Mouse (Mus musculus) MEL (cell line): ENCODE measurements around the gene Zfp335. TPM values are rescaled to one million over a fixed set of nuclear protein-coding genes. Genes with fewer than 3 reads are reported as not detected.

ENCODE experiments used
- DNase-seq: peaks from one replicate; pipeline ENCODE4 v3.0.0; 2011; ENCODE audit warnings: low read depth, low spot score
- H3K27ac ChIP-seq: 2 replicates; pipeline ENCODE4 v1.5.1; 2012; ENCODE audit warnings: low read depth, mild to moderate bottlenecking, control low read depth, low read length, moderate library complexity; ENCODE audit not compliant: control insufficient read depth
- H3K27me3 ChIP-seq, 2 experiments: fragments of 150-350 bp in 1 of 2; sonication (generic) in 1 of 2; 2 replicates each; pipeline ENCODE4 v1.6.1; 2012; ENCODE audit warnings: low read length in 2 of 2, mild to moderate bottlenecking in 2 of 2, improper control_type of control experiment in 1 of 2, moderate library complexity in 1 of 2; ENCODE audit not compliant: insufficient read depth in 2 of 2, control insufficient read depth in 1 of 2
- H3K36me3 ChIP-seq, 2 experiments: 2 replicates each; pipeline ENCODE4 v1.6.1; 2012 to 2014; ENCODE audit warnings: low read length in 2 of 2, improper control_type of control experiment in 1 of 2, inconsistent platforms in 1 of 2, mild to moderate bottlenecking in 1 of 2; ENCODE audit not compliant: insufficient read depth in 2 of 2, control insufficient read depth in 1 of 2
- H3K4me1 ChIP-seq, 2 experiments: fragments of 150-350 bp in 1 of 2; sonication (generic) in 1 of 2; 2 replicates each; pipeline ENCODE4 v1.6.1; 2012; ENCODE audit warnings: low read length in 2 of 2, improper control_type of control experiment in 1 of 2, mild to moderate bottlenecking in 1 of 2; ENCODE audit not compliant: insufficient read depth in 2 of 2, control insufficient read depth in 1 of 2
- H3K4me3 ChIP-seq, 2 experiments: fragments of 150-350 bp in 1 of 2; sonication (generic) in 1 of 2; 2 replicates each; pipeline ENCODE4 v1.5.1; 2012; ENCODE audit warnings: low read depth in 2 of 2, low read length in 2 of 2, mild to moderate bottlenecking in 2 of 2, moderate library complexity in 2 of 2, control low read depth in 1 of 2, improper control_type of control experiment in 1 of 2; ENCODE audit not compliant: control insufficient read depth in 1 of 2, insufficient read depth in 1 of 2
- H3K79me2 ChIP-seq: 2 replicates; pipeline ENCODE4 v1.6.1; 2012; ENCODE audit warnings: mild to moderate bottlenecking, low read length, moderate library complexity; ENCODE audit not compliant: control insufficient read depth, poor library complexity, insufficient read depth
- H3K9ac ChIP-seq: 2 replicates; pipeline ENCODE4 v1.6.1; 2012; ENCODE audit warnings: low read depth, mild to moderate bottlenecking, control low read depth, low read length, moderate library complexity; ENCODE audit not compliant: control insufficient read depth, poor library complexity, severe bottlenecking
- H3K9me3 ChIP-seq: fragments of 150-350 bp; sonication (generic); replicated peaks from 2 replicates; pipeline ENCODE4 v1.6.1; 2012; ENCODE audit warnings: mild to moderate bottlenecking, low read length, improper control_type of control experiment, moderate library complexity; ENCODE audit not compliant: insufficient read depth
- CHD2 ChIP-seq: IDR thresholded peaks from 2 replicates; pipeline ENCODE4 v1.6.1; 2011; ENCODE audit warnings: low read length, improper control_type of control experiment
- CTCF ChIP-seq, 3 experiments: IDR thresholded peaks in 2 of 3; conservative IDR thresholded peaks in 1 of 3; 2 replicates each; pipeline ENCODE4 v1.5.1; 2011 to 2012; ENCODE audit warnings: low read length in 3 of 3, low read depth in 2 of 3, mild to moderate bottlenecking in 2 of 3, improper control_type of control experiment in 1 of 3, inconsistent platforms in 1 of 3, mixed read lengths in 1 of 3, moderate library complexity in 1 of 3; ENCODE audit not compliant: control insufficient read depth in 1 of 3, insufficient read depth in 1 of 3, poor library complexity in 1 of 3, severe bottlenecking in 1 of 3
- E2F4 ChIP-seq: IDR thresholded peaks from 2 replicates; pipeline ENCODE4 v1.6.1; 2011; ENCODE audit warnings: low read depth, low read length, improper control_type of control experiment, borderline replicate concordance
- ELF1 ChIP-seq: IDR thresholded peaks from 2 replicates; pipeline ENCODE4 v1.6.1; 2014; ENCODE audit warnings: low read depth, mild to moderate bottlenecking, inconsistent platforms, low read length, improper control_type of control experiment, moderate library complexity
- EP300 ChIP-seq, 2 experiments: IDR thresholded peaks; 2 replicates each; pipeline ENCODE4 v1.6.1; 2011; ENCODE audit warnings: improper control_type of control experiment in 2 of 2, low read length in 2 of 2, low read depth in 1 of 2, mild to moderate bottlenecking in 1 of 2
- ETS1 ChIP-seq: IDR thresholded peaks from 2 replicates; pipeline ENCODE4 v1.6.1; 2012; ENCODE audit warnings: low read depth, mild to moderate bottlenecking, inconsistent platforms, low read length, improper control_type of control experiment, moderate library complexity
- GATA1 ChIP-seq: IDR thresholded peaks from 2 replicates; pipeline ENCODE4 v1.6.1; 2011; ENCODE audit warnings: low read depth, low read length, improper control_type of control experiment
- HCFC1 ChIP-seq: IDR thresholded peaks from 2 replicates; pipeline ENCODE4 v1.6.1; 2012; ENCODE audit warnings: low read depth, mild to moderate bottlenecking, inconsistent platforms, low read length, improper control_type of control experiment, moderate library complexity
- JUND ChIP-seq: IDR thresholded peaks from 2 replicates; pipeline ENCODE4 v1.6.1; 2011; ENCODE audit warnings: low read depth, mild to moderate bottlenecking, improper control_type of control experiment, low read length
- MAFK ChIP-seq: IDR thresholded peaks from 2 replicates; pipeline ENCODE4 v1.6.1; 2011; ENCODE audit warnings: low read depth, mild to moderate bottlenecking, low read length, improper control_type of control experiment, borderline replicate concordance
- MAZ ChIP-seq: IDR thresholded peaks from 2 replicates; pipeline ENCODE4 v1.6.1; 2012; ENCODE audit warnings: low read depth, mild to moderate bottlenecking, inconsistent platforms, low read length, improper control_type of control experiment
- MEF2A ChIP-seq: IDR thresholded peaks from 2 replicates; pipeline ENCODE4 v1.6.1; 2014; ENCODE audit warnings: low read depth, mild to moderate bottlenecking, inconsistent platforms, low read length, improper control_type of control experiment; ENCODE audit not compliant: poor library complexity, insufficient replicate concordance, severe bottlenecking; ENCODE audit errors: extremely low read depth
- MYC ChIP-seq: IDR thresholded peaks from 2 replicates; pipeline ENCODE4 v1.6.1; 2011; ENCODE audit warnings: low read depth, mild to moderate bottlenecking, low read length, improper control_type of control experiment, moderate library complexity
- NRF1 ChIP-seq: IDR thresholded peaks from 2 replicates; pipeline ENCODE4 v1.6.1; 2014; ENCODE audit warnings: low read depth, mild to moderate bottlenecking, inconsistent platforms, low read length, improper control_type of control experiment, moderate library complexity; ENCODE audit not compliant: poor library complexity, insufficient read depth, severe bottlenecking
- POLR2AphosphoS5 ChIP-seq: IDR thresholded peaks from 2 replicates; pipeline ENCODE4 v1.6.1; 2012; ENCODE audit warnings: low read depth, borderline replicate concordance, mild to moderate bottlenecking, inconsistent platforms, low read length, moderate library complexity, mixed read lengths
- RCOR1 ChIP-seq: IDR thresholded peaks from 2 replicates; pipeline ENCODE4 v1.6.1; 2012; ENCODE audit warnings: low read depth, mild to moderate bottlenecking, inconsistent platforms, low read length, improper control_type of control experiment
- SMC3 ChIP-seq: IDR thresholded peaks from 2 replicates; pipeline ENCODE4 v1.6.1; 2011; ENCODE audit warnings: low read depth, low read length, improper control_type of control experiment
- TAL1 ChIP-seq: IDR thresholded peaks from 2 replicates; pipeline ENCODE4 v1.6.1; 2012; ENCODE audit warnings: mild to moderate bottlenecking, inconsistent platforms, low read length, moderate library complexity, mixed read lengths
- UBTF ChIP-seq: IDR thresholded peaks from 2 replicates; pipeline ENCODE4 v1.6.1; 2012; ENCODE audit warnings: low read depth, mild to moderate bottlenecking, inconsistent platforms, low read length, improper control_type of control experiment, moderate library complexity, borderline replicate concordance; ENCODE audit not compliant: insufficient read depth
- USF2 ChIP-seq, 2 experiments: IDR thresholded peaks; 2 replicates each; pipeline ENCODE4 v1.6.1; 2011 to 2012; ENCODE audit warnings: improper control_type of control experiment in 2 of 2, low read length in 2 of 2, borderline replicate concordance in 1 of 2, inconsistent platforms in 1 of 2, low read depth in 1 of 2, mild to moderate bottlenecking in 1 of 2; ENCODE audit not compliant: insufficient read depth in 1 of 2
- ZKSCAN1 ChIP-seq: IDR thresholded peaks from 2 replicates; pipeline ENCODE4 v1.6.1; 2012; ENCODE audit warnings: low read depth, mild to moderate bottlenecking, inconsistent platforms, low read length, improper control_type of control experiment, moderate library complexity
- ZMIZ1 ChIP-seq: IDR thresholded peaks from 2 replicates; pipeline ENCODE4 v1.6.1; 2012; ENCODE audit warnings: low read depth, mild to moderate bottlenecking, inconsistent platforms, low read length, improper control_type of control experiment, moderate library complexity
- ZNF384 ChIP-seq: IDR thresholded peaks from 2 replicates; pipeline ENCODE4 v1.6.1; 2012; ENCODE audit warnings: low read depth, mild to moderate bottlenecking, inconsistent platforms, low read length, improper control_type of control experiment
- polyA plus RNA-seq, 2 experiments: library from polyadenylated mRNA; stranded (reverse) in 1 of 2; unstranded in 1 of 2; fragments of >175 nt in 1 of 2; fragments of >200 nt in 1 of 2; gene quantifications; 2 replicates each; pipeline versions ENCODE4 v1.2.1 to v1.2.4; 2012; ENCODE audit warnings: low replicate concordance in 2 of 2, low read depth in 1 of 2; ENCODE audit not compliant: insufficient read length in 2 of 2, insufficient read depth in 1 of 2, missing spikeins in 1 of 2
- total RNA-seq: library from RNA; depleted of rRNA; stranded (reverse); fragments of 300-350 nt; gene quantifications from 2 replicates; pipeline ENCODE4 v1.2.3, GENCODE M21; 2012

Zfp335 gene
- total and polyA plus RNA-seq, 3 experiments, result 12.6 to 24.1 TPM; not detected in 1

DNA sequence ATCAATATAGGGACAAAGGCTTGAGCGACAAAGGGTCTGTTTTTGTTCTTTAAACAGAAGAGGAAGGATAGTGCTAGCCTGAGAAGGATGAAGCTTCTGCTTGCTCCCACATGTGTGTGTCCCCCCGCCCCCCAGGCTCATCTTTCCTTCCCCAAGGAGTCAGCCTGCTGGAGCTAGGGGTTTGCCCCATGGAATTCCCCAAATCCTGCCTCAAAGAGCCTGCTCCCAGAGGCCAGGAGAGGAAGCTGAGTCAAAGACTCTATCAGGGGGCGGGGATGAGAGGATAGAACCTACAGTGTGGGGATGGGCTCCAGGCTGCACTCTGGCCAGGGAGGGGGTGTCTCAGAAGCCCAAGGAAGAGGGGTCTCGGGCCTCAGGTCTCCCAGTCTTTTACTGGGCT lies 35.9 kb upstream of the Zfp335 start:
- H3K4me3 ChIP-seq, result no peak overlapping the region
- no peak overlapping the region for H3K9ac ChIP-seq
- no peaks in the 10 kb centered on the region for H3K79me2 ChIP-seq
- TF ChIP-seq MYC (no peak), E2F4 (no peak), SMC3 (no peak), ETS1 (no peak), USF2 (IDR thresholded peaks at IDR 0.05; ENCODE audit: borderline replicate concordance in 1 of 2, insufficient read depth in 1 of 2, low read depth in 1 of 2, low read length in 2 of 2) (no peak), POLR2AphosphoS5 (no peak), NRF1 (no peak), ZMIZ1 (no peak), UBTF (no peak), ZNF384 (no peak), MEF2A (no peak)
- no peaks in the 10 kb centered on the region; a peak in 2 of 4 replicates for H3K27me3 ChIP-seq
- no peak for DNase-seq
- H3K27ac ChIP-seq, result no peak overlapping the region
- H3K9me3 ChIP-seq, result no peaks in the 10 kb centered on the region
- peaks cover 0 to 9% of the 10 kb centered on the region in 2 experiments; a peak in 2 of 4 replicates for H3K36me3 ChIP-seq
- peaks cover 0 to 11% of the 10 kb centered on the region in 2 experiments; a peak in 3 of 4 replicates for H3K4me1 ChIP-seq

DNA sequence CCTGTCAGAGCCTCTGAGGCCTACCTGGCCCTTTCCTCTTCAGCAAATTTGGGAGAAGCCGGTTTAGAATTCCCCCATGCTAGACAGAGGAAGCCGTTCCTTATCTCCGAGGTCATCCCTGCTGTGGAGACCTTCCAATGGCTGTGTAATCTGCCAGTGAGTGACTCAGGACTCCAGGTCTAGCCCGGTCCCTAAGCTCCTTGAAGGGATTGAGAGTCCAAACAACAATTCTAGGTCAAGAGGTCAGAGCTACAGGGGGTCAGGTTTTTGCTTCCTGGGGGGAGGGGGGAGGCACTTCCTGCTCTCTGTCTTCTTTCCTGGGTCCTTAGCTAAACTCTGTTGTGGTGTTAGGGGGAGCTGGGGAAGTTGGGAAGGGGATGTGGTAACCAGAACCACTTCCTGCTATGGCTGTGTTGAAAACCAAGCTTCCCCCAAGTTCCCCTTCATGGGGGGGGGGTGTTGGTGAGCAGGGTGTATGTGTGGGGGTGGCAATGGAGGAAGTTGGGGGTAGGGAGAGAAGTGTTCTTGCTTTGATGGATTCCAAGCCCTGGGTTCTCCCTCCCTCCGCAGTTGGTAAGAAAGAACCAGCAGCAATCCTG lies 31.2 kb upstream of the Zfp335 start:
- Histone ChIP-seq H3K27me3 (no peaks in the 10 kb centered on the region; a peak in 2 of 4 replicates), H3K36me3 (peaks cover 0 to 13% of the 10 kb centered on the region in 2 experiments; a peak in 2 of 4 replicates), H3K9ac (peak overlapping the region; percentile 9; the same call in 1 of the 2 replicates), H3K4me1 (peaks cover 0 to 17% of the 10 kb centered on the region in 2 experiments), H3K4me3 (0 out of 4 replicates have a peak overlapping the region, but pooled peaks of 1 of the 2 experiments have one; percentile 1), H3K9me3 (no peaks in the 10 kb centered on the region), H3K79me2 (no peaks in the 10 kb centered on the region), H3K27ac (peak overlapping the region; percentile 47; the same call in 1 of the 2 replicates)
- DNase-seq, result peak; percentile 82
- peak; percentile 86; the same call in 1 of the 2 replicates for TF ChIP-seq MAZ
- peak; percentile 17; the same call in 1 of the 2 replicates for TF ChIP-seq GATA1
- TF ChIP-seq CTCF (IDR thresholded peaks at IDR 0.05 in 2 of 3, conservative IDR thresholded peaks at IDR 0.05 in 1 of 3; ENCODE audit: control insufficient read depth in 1 of 3, insufficient read depth in 1 of 3, low read depth in 2 of 3, low read length in 3 of 3, poor library complexity in 1 of 3, severe bottlenecking in 1 of 3), result no peak
- TF ChIP-seq ELF1, result peak; percentile 48
- no peak for TF ChIP-seq JUND
- 0 out of 2 replicates have a peak, but pooled peaks have one; percentile 43 for TF ChIP-seq HCFC1
- TF ChIP-seq TAL1, result no peak
- no peak for TF ChIP-seq ZKSCAN1
- no peak for TF ChIP-seq MYC
- no peak for TF ChIP-seq POLR2AphosphoS5
- TF ChIP-seq MAFK, result no peak
- TF ChIP-seq MEF2A, result no peak
- TF ChIP-seq ETS1, result 0 out of 2 replicates have a peak, but pooled peaks have one; percentile 45
- TF ChIP-seq EP300 (IDR thresholded peaks at IDR 0.05; ENCODE audit: low read depth in 1 of 2, low read length in 2 of 2), result peak; percentile 6 to 45; a peak in 3 of 4 replicates
- TF ChIP-seq RCOR1, result 0 out of 2 replicates have a peak, but pooled peaks have one; percentile 10
- no peak for TF ChIP-seq E2F4
- TF ChIP-seq NRF1, result no peak
- TF ChIP-seq SMC3, result no peak
- TF ChIP-seq CHD2, result peak; percentile 45
